Mouse (Mus musculus) cortical plate, adult 2 months (tissue): ENCODE results near the gene Nup160.

Experiments
- CTCF ChIP-seq: fragments of 200-500 bp; IDR thresholded peaks from 2 replicates; pipeline ENCODE4 v1.5.1; 2011; ENCODE audit warnings: mild to moderate bottlenecking, control low read depth, low read length; ENCODE audit not compliant: insufficient read depth; ENCODE audit errors: extremely low read depth
- POLR2A ChIP-seq: fragments of 200-500 bp; IDR thresholded peaks from 2 replicates; pipeline ENCODE4 v1.6.1; 2011; ENCODE audit warnings: mild to moderate bottlenecking, low read length, control low read depth; ENCODE audit not compliant: insufficient read depth; ENCODE audit errors: extremely low read depth

DNA sequence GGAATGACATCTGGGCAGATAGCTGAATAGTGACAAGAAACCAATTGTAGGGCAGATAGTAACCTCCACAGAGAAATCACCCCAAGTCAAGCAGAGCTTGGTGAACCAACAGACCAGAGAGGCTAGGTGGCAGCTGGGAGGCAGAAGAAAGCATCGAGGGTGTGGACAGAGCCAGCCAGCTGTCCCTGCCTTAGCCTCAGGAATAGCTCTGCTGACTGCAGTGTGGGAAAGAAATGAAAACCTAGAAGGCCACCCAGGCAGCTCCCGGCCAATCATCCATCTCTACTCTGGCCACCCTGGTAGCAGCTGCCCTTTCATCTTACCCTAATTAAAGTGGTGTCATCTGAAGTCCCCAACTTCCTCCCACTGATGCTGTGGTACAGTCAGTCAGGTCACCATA is 47.5 kb upstream of the Nup160 start:
- no peak for TF ChIP-seq CTCF
- no peak for TF ChIP-seq POLR2A
